Mouse (Mus musculus): Measurements from ENCODE around the gene Gm20773. TPM values are rescaled to one million over a fixed set of nuclear protein-coding genes. Genes with fewer than 3 reads are reported as not detected.

Gm20773 gene
- polyA plus RNA-seq (2015; fragmentation: Illumina TruSeq; extraction: RNeasy Lipid Tissue Mini Kit (QIAGEN cat#74804); ENCODE audit: insufficient read depth, low replicate concordance) = not detected

GRCm38 (mm10) chrY:13493726-13494125, at the start of gene Gm20773:
Gm20773 (plus strand) TSS chrY:13494026.

GRCm38 (mm10) chrY:13465479-13465878, 28.3 kb upstream of the Gm20773 start, which contains the start of gene Gm21866:
Gm21866 (minus strand) TSS chrY:13465579.

Other genes starting within 250 kb of the Gm20773 start
- gene Gm21440, start 241.6 kb upstream of the Gm20773 start, polyA plus RNA-seq (2015; fragmentation: Illumina TruSeq; extraction: RNeasy Lipid Tissue Mini Kit (QIAGEN cat#74804); ENCODE audit: insufficient read depth, low replicate concordance) = not detected
- not detected for gene Gm21454, start 241.6 kb upstream of the Gm20773 start, polyA plus RNA-seq (2015; fragmentation: Illumina TruSeq; extraction: RNeasy Lipid Tissue Mini Kit (QIAGEN cat#74804); ENCODE audit: insufficient read depth, low replicate concordance)
- not detected for gene Gm21725, start 145.0 kb upstream of the Gm20773 start, polyA plus RNA-seq (2015; fragmentation: Illumina TruSeq; extraction: RNeasy Lipid Tissue Mini Kit (QIAGEN cat#74804); ENCODE audit: insufficient read depth, low replicate concordance)
- not detected for gene Gm21866, start 28.4 kb upstream of the Gm20773 start, polyA plus RNA-seq (2015; fragmentation: Illumina TruSeq; extraction: RNeasy Lipid Tissue Mini Kit (QIAGEN cat#74804); ENCODE audit: insufficient read depth, low replicate concordance)

All from spleen, adult 10 weeks (tissue).